Mouse (Mus musculus) spleen, postnatal 14 days (tissue): ENCODE measurements at regions not wholly inside any gene's neighbourhood (a gene's known extent, or its start where the extent isn't known, plus 50 kb on each side); places are given as distances from the start of the nearest gene placed in this dataset.
"Not testable (repeated sequence)": the region's sequence is repeated elsewhere in the genome, so short reads cannot be mapped to it uniquely, and the experiment has no call there.

Experiments
- DNase-seq, 2 experiments: peaks; one replicate each; pipeline ENCODE4 v3.0.0; 2021 to 2022; ENCODE audit warnings: low spot score in 2 of 2

DNA sequence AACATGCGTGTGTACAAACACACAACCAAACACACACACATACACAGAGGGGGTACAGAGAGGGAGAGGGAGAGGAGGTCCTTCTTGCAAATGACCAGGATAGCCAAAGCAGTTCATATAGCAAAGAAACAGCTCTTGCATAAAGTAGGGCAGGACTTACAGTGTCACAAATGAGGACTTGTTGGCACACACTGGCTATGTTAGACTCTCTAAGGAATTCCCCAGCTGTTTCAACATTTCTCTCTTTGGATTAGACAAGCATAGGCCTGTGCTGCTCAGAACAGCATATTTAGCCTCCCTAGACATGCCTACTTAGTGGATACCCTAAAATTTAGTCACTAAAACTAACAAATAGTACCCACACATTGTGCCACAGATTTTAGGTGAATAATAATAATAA is 347.1 kb upstream of the Tbl1xr1 start:
- DNase-seq = no peak

DNA sequence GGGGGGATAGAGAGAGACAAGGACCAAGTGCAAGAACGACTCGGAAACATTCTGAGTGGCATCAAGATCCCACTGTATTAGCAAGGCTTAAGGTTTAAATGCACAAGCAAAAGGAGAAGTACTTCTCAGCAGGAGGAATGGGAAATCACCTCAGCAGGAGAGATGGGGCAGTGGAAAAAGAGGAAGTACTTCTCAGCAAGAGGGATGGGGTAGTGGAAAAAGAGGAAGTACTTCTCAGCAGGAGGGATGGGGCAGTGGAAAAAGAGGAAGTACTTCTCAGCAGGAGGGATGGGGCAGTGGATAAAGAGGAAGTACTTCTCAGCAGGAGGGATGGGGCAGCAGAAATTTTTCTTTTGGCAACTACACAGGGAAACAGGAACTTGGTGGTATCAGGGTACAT is 340.8 kb upstream of the Tbl1xr1 start:
- DNase-seq = not testable (repeated sequence)

DNA sequence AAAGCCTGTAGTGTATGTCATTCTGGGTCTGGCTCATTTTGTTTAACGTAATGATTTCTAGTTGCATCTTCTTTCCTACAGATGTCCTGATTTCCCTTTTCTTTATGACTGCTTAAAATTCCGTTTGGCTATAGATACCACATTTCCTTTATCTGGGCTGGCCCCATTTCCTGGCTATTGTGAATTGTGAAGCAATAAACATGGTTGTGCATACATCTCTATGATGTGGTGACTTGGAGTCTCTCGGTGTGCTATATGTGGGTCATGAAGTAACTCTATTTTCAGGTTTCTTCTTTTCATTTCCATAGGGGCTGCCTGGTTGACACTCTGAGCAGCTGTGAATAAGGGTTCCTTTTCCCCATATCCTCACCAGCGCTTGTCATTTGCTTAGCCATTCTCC is 336.7 kb upstream of the Tbl1xr1 start:
- no peak for DNase-seq

DNA sequence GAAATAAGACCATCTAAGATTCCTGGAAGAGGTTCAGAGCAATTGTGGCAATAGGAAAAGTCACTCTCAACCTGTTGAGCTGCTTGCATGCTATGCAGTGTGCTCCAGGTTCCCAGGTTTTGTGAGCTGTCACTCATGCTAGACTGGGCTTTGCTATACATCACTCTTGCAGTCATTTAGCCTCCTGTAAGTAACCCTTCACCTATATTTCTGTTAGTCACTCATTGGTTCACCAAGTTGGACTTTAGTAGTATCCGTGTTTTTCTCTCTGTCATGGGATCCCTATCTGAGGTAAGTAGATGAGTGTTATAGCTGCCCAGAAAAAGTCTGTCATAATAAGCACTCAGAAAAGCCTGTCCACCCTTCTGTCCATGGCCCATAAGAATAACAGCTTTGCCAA is 332.3 kb upstream of the Tbl1xr1 start:
- DNase-seq = no peak

DNA sequence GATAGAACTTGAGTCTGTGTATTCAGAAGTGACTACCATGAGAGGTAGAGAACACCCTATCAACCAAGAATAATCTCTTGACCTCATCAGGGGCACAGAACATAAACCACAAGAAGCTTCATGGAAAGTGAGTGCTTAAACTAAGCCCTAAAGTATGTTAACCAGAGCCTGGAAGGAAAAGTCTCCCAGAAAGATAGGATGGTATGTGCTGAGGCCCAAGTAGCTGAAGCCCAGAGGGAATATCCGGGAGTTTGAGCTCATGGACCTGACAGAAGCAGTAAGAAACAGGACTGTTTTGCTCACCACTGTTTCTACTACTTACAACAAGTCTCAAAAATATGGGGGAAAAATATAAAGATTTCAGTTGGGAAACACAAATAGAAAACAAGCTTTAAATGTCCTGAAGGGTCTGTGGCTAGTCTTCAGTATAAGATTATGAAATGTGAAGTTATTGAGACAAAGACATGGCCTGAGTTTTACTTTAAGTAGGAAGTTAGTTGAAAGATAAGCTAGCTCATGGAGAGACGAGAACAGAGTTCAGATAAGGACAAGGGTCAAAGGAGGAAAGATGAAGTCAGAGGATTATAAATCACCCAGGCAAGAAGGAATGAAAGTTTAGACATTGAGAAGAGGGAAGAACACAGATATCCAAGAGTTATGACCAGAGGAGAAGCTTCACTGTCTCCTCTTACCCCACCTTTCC is 315.8 kb upstream of the Tbl1xr1 start:
- no peak for DNase-seq

DNA sequence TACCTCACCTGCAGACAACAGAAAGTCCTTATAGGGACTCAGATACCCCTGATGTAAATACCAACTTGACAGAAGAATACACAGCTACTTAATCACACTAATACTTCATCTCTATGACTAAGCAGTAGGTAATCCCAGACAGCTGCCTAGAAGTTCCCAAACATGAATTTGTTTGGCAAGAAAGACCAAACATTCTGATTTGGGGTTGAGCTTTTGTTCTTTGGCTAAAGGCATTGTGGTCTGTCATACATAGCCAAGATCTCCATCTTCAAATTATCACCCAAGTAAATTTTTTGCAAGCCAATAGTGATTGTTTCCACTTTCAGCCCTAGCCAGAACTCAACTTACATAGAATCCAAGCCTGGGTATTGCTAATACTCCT is 315.2 kb upstream of the Tbl1xr1 start:
- no peak for DNase-seq

DNA sequence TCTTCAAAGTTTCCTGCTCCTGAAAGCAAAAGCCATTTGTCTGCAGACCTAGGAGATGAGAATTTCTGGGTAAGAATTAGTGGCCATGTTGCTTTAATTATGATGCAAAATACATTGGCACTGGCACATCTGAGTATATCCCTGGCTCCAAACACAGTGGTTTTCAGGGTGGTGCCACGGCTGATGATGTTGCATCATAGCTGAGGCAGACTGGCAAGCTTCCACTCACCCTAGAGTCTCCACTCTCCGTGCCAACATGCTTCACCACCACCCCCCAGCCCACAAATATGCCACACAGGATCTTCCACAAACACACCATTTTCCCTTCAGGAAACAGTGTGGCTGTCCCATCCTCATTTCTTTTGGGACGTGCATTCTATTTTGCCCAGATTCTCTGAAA is 314.5 kb upstream of the Tbl1xr1 start:
- no peak for DNase-seq

DNA sequence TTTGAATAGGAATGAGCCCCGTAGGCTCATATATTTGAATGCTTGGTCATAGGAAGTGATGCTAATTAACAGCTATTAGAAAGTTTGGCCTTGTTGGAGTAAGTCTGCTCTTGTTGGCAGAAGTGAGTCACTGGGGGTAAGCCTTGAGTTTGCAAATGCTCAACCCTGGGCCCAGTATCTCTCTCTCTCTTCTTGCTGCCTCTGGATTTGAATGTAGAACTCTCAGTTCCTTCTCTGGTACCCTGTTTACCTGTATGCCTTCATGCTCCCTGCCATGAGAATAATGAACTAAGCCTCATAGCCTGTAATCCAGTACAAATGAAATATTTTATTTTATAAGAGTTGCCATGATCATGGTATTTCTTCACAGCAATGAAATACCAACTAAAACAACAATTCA is 308.4 kb upstream of the Tbl1xr1 start:
- DNase-seq = no peak

DNA sequence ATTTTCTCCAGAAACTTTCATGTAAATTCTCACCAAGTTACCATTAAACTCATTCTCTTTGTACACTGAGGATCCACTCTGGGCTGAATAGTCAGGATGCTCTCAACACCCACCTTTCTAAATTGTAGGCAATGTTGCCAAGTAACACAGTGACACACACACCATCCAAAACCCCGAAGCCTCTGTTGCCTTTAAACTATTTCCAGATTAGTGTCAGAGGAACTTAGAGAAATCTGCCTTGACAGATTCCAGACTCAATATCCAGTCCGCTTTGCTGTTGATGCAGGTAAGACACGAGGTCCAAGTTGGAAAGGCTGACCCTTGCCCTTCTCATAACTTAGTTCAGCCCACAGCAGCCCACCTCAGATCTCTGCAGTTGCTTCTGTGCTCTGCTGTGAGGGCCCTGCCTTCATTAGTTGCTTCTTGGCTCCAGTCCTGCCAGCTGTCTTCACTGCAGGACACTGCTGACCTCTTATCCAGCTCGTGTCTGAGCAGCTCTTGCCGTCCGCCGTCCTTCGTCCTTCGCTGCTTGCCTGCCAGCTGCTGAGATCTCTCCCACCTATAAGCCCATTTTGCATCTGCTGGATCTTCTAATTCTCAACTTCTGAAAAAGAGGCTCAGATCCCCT is 306.4 kb upstream of the Tbl1xr1 start:
- no peak for DNase-seq

DNA sequence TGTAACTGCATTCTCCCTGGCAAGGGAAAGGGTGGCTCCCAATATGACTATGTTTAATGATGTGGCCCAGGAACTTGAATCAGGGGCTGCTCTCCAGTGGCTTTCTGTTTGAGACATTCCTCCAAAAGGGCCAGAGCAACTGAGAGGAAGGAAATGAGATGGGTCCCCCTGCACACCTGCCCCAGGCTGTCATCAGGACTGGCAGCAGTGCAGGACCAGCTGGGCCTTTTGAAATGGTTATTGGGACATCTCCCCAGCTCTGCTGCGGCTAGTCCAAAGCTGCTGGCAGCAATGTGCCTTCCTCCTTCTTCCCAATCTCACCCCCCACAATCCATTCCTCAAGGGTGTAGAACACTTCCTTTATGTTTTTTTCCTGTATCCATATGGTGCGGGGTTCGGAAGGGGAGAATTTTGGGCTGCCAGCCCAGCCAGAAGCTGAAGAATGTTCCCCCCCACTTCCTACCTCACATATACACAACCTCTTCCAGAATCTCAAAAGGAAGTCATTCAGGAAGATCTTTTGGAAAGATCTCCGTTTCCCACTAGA is 304.6 kb upstream of the Tbl1xr1 start:
- no peak for DNase-seq

DNA sequence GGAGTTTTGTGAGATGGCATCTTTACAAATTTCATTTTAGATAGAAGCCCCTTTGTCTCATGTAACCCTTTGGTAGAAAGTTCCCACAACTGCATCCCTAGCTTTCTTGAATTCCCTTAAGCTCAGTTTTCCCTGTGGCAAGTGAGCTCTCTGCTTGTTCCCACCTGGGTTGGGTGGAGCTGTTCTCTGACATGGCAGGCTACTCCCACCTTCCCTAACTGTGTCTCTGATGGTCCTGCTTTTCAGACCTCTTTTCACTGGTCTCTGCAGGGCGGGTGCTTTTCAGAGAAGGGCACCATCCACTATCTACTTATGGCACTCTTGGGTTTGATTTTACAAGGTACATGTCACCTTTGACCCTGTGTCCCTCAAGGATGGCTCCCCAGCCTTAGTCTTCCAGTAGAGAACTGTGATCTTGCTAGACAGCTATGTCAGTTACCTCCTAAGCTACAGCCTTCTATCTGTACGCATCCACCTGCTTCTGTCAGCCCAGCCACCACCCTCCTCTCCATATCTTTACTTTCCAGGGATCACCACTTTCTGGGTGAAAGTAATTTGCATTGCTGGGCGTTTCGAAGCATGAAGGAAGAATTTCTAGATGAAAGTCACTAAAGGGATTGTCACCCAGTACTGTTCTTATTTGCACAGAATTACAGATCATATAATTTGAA is 302.1 kb upstream of the Tbl1xr1 start:
- DNase-seq = no peak

DNA sequence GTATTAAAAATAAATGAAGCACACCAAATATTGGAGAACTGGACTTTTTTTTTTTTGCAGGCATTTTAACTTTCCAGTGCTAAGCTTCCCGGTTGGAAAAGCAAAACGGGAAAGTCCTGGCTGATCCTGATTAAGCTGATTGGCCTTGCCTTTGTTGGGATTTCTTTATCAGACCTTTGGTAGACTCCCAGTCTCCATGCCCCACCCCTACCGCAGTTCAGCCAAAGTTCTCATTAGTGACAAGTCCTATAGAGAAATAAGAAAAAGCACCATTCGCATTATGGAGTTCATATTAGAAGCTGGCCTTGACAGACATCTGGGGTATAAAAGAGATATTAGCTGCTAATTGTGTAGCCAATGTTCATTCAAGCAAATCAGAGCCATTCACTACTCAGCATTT is 297.7 kb upstream of the Tbl1xr1 start:
- no peak for DNase-seq

DNA sequence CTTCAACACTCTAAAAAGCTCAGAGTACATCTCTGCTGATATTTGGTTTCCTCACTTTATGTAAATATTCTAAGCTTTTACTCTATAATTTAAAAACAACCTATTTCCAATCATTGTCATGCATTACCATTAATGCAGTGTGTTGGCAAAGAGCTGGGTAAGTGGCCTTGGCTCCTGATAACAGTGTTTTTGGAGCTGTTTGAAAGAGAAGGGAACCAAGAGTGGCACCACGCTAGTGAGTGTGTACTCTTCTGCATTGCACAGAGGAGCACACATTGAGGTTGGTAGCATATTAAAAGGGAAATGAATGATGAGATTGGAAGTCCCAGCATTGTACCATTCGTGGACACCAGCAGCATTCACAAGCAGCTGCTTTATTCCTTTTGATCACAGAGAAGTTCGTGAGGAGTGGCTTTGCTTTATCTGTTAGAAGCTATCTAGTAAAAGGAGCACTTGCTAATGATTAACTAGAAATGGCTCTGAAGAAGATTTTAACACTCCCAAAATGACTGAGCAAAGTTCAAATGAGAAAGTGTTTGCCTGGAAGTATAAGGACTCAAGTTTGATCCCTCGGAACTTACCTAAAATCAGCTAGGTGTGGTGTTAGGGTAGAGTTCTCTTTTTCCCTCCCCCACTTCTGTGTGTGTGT is 284.3 kb upstream of the Tbl1xr1 start:
- no peak for DNase-seq

DNA sequence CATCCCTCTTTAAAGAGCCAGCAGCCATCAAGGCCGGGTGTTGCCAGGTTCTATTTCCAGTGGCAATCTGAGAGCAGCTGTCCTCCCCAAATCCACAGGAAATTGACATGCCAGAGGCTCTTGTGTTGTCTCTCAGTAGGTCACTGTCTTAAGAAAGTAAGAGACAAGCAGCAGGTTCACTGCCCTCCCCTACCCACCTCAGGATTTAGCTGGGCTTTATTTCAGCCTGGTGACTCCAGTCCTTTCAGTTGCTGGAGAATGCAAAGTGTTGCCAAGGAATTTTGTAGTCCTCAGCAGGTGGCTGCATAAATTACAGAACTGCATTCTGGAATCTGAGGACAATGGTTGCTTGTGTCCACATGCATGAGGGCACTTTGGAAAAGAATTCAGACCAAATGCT is 278.3 kb upstream of the Tbl1xr1 start:
- no peak for DNase-seq

DNA sequence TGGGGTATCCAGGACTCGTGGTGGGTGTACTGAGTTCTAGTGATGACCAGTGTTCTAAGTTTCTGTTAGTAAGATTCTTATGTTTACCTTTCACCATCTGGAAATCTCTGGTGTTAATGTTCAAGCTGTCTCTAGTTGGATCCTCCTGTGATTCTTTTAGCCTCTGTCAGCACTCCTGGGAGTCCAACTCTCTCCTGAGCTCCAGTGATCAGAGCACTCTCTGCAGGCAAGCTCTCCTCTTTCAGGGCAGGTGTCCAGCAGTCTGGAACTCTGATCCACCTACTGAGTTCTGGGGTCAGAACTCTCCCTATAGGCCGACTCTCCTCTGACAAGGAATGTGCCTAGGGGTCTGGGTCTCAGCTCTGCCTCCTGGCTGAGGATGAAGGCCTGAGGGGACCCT is 272.6 kb upstream of the Tbl1xr1 start:
- not testable (repeated sequence) for DNase-seq

DNA sequence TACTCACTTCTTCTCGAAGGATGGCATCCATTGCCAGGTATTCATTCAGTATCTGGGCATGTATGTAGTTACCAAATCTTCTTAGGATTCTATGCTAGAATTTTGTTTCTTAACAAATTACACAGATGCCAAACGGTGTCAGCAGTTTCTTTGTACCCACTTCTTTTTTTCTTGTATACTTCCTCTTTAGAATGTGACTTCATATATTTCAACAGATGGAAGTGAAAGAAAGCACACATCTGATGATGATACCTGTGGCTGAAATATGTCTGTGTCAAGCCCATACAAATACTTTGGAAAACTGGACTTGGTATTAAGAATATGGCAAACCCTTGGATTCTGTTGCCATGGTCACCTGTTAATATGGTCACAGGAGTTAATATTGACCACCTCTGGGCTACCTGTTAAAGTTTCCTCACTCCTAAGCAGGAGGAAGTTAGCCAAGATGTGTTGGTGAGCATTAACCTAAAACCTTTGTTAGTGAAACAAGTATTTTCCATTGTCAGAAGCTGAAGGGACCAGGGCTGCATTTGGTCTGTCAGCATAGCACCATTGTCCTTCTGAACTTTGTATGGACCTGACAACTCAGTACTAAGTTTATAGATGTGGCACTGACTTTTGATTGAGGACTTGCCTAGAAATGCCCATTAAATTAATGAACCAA is 269.8 kb upstream of the Tbl1xr1 start:
- DNase-seq = no peak

DNA sequence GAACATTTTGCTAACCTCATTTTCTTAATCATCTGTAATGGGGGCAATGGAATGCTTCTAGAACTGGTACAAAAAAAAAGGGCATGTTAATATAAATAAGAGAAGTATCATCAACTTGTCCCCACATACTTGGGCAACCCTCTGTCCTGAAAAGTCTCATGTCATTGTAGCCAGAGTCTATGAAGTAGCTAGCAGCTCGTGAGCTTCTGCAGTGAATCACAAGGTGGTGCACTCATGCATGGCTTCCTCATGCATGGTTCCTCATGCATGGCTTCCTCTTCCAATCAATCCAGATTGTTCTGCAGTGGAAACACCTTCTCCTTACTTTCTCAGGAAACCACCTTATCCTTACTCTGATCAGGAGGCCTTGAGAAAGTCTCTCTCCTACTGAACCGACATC is 267.9 kb upstream of the Tbl1xr1 start:
- DNase-seq = no peak

DNA sequence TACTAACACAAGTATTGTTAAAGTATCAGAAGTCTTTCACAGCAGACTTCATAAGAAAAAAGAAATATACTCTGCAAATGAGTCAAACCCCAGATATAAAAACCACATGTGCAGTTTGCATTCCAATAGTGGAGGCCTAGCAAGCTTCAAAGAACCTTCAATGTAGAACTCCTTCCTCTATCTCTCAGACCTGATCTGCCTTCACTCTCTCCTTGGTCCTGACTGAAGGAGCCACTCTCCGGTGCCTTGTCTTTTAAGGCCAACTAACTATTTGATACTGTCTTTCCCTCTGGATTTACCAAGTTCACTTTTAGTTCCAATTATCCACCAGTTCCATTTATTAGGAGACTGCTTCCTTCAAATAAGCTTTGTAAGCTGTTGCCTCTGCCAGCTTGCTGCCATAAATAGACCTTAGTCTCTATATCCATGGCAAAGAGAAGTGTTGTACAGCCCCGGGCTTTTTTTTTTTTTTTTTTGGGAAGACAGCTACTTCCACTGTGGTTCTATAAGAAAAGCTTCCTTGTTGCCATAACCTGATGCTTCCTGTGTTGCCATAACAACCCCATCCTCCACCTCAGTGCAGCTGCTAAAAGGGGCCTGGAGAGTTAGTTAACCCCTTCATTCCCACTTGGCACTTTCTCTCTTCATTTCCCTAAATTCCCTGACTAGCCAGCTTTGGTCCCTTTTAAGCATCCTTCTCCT is 266.5 kb upstream of the Tbl1xr1 start:
- DNase-seq = no peak

DNA sequence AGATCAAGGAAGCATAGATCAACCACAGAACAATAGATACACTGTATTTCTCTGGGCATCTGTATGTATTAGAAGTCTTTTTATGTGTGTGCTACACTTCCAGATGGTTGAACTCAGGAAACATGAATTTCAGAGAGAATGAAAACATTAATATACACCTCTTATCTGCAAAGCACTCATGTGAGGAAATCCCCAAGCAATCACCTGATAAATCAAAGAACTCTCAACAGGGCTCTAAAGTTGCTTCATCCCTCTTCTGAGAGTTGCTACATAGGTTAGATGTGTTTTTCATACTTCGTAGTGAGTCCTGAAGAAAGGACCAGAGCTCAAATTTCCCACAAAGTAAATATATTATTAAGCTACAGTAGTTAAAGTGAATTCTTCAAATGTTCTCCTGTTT is 263.1 kb upstream of the Tbl1xr1 start:
- no peak for DNase-seq

DNA sequence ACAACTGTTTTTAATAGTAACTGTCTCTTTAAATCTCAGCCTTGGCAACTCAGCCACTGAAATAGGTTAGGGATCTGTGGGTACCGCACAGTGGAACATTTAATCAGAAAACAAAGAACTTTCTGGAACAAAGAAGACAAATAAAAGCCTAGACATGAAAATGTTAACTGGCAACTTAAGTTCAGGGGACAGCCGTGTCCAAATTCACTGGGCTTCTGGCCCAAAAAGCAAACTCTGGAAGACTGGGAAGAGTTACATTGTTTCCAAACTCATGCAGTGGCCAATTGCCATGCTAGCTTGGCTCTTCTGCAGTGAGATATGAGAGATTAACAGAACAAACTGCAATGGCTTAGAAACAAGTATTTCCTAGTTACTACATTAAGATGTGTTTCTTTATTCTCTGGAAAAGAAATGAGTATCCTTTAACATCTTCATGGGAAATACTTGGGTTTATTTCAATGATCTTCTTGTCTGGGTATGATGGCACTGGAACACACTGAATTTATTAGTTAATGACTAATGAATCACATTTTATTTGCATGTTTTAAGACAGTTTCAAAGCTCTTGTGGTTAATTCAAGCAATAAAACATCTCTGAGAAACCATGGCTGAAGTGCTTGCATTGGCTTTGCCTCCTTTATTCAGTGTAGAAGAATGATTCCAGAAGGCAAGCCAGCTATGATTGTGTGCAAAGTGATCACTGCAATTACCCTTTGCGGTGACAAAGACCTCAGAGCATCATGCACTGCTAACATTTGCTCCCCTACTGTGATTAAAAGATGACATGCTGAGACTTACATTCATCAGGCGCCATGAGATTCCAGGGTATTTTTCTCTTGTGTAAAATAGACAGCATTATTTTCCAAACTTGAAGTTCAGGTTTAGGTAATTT is 259.2 kb upstream of the Tbl1xr1 start:
- DNase-seq = no peak
